Mouse (Mus musculus): Measurements from ENCODE around the gene Zfp106. TPM values are rescaled to one million over a fixed set of nuclear protein-coding genes. Genes with fewer than 3 reads are reported as not detected.

Zfp106 gene
- polyA plus RNA-seq, 1 experiment from 2014 or later = 45.5 TPM

- peaks cover 12% of the 10 kb centered on the region for H3K4me1 ChIP-seq (ENCODE audit: insufficient read depth, low read length)
- 52% methylated on average over 8 of the region's 8 CpGs for WGBS
- ATAC-seq (ENCODE audit: low FRiP score, low TSS enrichment) = peak; percentile 58
Observed at GRCm38 (mm10) chr2:120482506-120483389, 80.9 kb downstream of the Zfp106 start.

DNA sequence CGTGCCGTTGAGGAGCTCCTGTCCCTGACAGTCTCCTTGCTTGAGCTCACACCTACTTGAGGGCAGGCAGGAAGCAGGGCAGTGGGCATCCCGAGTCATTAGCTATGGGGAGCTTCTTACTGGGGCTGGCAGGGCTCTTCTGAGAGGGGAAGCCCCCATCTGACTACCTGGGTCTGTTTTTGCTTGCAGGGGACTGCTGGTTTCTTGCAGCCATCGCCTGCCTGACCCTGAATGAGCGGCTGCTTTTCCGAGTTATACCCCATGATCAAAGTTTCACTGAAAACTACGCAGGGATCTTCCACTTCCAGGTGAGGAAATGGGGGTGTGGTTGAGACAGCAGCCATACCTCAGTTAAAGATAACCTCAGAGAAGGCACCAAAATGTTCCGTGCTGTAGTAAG is 81.7 kb downstream of the Zfp106 start:
- WGBS = 61% methylated on average over 8 of the region's 8 CpGs
- H3K9me3 ChIP-seq (ENCODE audit: low read length) = no peaks in the 10 kb centered on the region
- H3K27ac ChIP-seq (ENCODE audit: low read length) = no peak overlapping the region
- ATAC-seq (ENCODE audit: low FRiP score, low TSS enrichment) = no peak
- H3K4me2 ChIP-seq (replicated peaks; ENCODE audit: low read depth, low read length) = no peak overlapping the region
- no peak overlapping the region for H3K4me3 ChIP-seq (ENCODE audit: low read length)
- H3K27me3 ChIP-seq (ENCODE audit: insufficient read depth, low read length) = no peaks in the 10 kb centered on the region
- no peaks in the 10 kb centered on the region for H3K36me3 ChIP-seq (ENCODE audit: insufficient read depth, low read length)
- H3K4me1 ChIP-seq (ENCODE audit: insufficient read depth, low read length) = peaks cover 12% of the 10 kb centered on the region
- H3K9ac ChIP-seq (replicated peaks; ENCODE audit: low read length) = no peak overlapping the region

More at GRCm38 (mm10) chr2:120482506-120483389, 80.9 kb downstream of the Zfp106 start:
- H3K9ac ChIP-seq (replicated peaks; ENCODE audit: low read length) = no peak overlapping the region
- no peak overlapping the region for H3K4me2 ChIP-seq (replicated peaks; ENCODE audit: low read depth, low read length)
- no peak overlapping the region for H3K4me3 ChIP-seq (ENCODE audit: low read length)
- no peaks in the 10 kb centered on the region for H3K9me3 ChIP-seq (ENCODE audit: low read length)
- H3K27ac ChIP-seq (ENCODE audit: low read length) = 0 out of 2 replicates have a peak overlapping the region, but pooled peaks have one; percentile 3
- H3K36me3 ChIP-seq (ENCODE audit: insufficient read depth, low read length) = no peaks in the 10 kb centered on the region
- H3K27me3 ChIP-seq (ENCODE audit: insufficient read depth, low read length) = no peaks in the 10 kb centered on the region

DNA sequence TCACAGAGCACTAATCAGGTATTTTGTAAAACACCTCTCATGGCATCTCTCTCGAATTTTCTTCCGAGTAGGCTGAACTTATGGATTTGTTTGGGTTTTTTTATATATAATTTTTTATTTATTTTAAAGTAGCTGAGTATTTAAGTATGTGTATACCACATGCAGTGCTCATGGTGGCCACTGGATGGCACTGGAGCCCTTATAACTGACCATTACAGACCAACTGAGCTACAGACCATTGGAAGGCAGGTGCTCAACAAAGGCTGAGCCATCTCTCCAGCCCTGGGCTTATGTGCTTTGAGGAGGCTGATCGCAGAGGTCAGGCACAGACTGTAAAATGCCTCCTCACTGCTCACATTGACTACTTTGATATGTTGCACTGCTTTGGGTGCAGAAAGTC is 85.0 kb downstream of the Zfp106 start:
- ATAC-seq (ENCODE audit: low FRiP score, low TSS enrichment) = peak; percentile 49; the same call in 1 of the 2 replicates
- Histone ChIP-seq H3K9ac (replicated peaks; ENCODE audit: low read length) (no peak overlapping the region), H3K4me3 (ENCODE audit: low read length) (no peak overlapping the region), H3K9me3 (ENCODE audit: low read length) (no peaks in the 10 kb centered on the region), H3K27me3 (ENCODE audit: insufficient read depth, low read length) (no peaks in the 10 kb centered on the region), H3K36me3 (ENCODE audit: insufficient read depth, low read length) (no peaks in the 10 kb centered on the region), H3K4me1 (ENCODE audit: insufficient read depth, low read length) (peaks cover 6% of the 10 kb centered on the region; the same call in 1 of the 2 replicates), H3K4me2 (replicated peaks; ENCODE audit: low read depth, low read length) (no peak overlapping the region), H3K27ac (ENCODE audit: low read length) (no peak overlapping the region)
- WGBS = 52% methylated on average over 3 of the region's 3 CpGs

GRCm38 (mm10) chr2:120476277-120477087 is 87.2 kb downstream of the Zfp106 start:
- H3K4me2 ChIP-seq (replicated peaks; ENCODE audit: low read depth, low read length) = no peak overlapping the region
- H3K27me3 ChIP-seq (ENCODE audit: insufficient read depth, low read length) = no peaks in the 10 kb centered on the region
- H3K27ac ChIP-seq (ENCODE audit: low read length) = no peak overlapping the region
- 81% methylated on average over 13 of the region's 13 CpGs for WGBS
- no peak overlapping the region for H3K4me3 ChIP-seq (ENCODE audit: low read length)
- ATAC-seq (ENCODE audit: low FRiP score, low TSS enrichment) = no peak
- H3K9me3 ChIP-seq (ENCODE audit: low read length) = no peaks in the 10 kb centered on the region
- no peak overlapping the region for H3K9ac ChIP-seq (replicated peaks; ENCODE audit: low read length)
- no peaks in the 10 kb centered on the region for H3K4me1 ChIP-seq (ENCODE audit: insufficient read depth, low read length)
- H3K36me3 ChIP-seq (ENCODE audit: insufficient read depth, low read length) = no peaks in the 10 kb centered on the region

DNA sequence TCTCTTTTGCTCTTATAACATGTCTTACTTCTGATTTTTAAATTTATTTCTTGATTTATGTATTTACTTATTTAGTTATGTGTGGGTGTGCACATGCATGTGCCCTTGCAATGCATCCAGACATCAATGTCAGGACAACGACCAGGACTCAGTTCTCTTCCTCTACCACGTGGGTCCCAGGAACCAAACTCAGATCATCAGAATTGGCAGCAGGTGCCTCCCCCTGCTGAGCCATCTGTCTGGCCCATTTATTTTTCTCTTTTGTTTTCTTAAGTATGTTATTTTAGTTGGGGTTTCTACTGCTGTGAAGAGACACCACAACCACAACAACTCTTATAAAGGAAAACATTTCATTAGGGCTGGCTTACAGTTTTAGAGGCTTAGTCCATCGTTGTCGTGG is 92.8 kb downstream of the Zfp106 start:
- no peak overlapping the region for H3K4me2 ChIP-seq (replicated peaks; ENCODE audit: low read depth, low read length)
- H3K4me1 ChIP-seq (ENCODE audit: insufficient read depth, low read length) = no peaks in the 10 kb centered on the region
- WGBS = 72% methylated on average over 4 of the region's 4 CpGs
- no peak overlapping the region for H3K27ac ChIP-seq (ENCODE audit: low read length)
- H3K27me3 ChIP-seq (ENCODE audit: insufficient read depth, low read length) = no peaks in the 10 kb centered on the region
- no peaks in the 10 kb centered on the region for H3K36me3 ChIP-seq (ENCODE audit: insufficient read depth, low read length)
- H3K4me3 ChIP-seq (ENCODE audit: low read length) = no peak overlapping the region
- H3K9me3 ChIP-seq (ENCODE audit: low read length) = no peaks in the 10 kb centered on the region
- H3K9ac ChIP-seq (replicated peaks; ENCODE audit: low read length) = no peak overlapping the region
- ATAC-seq (ENCODE audit: low FRiP score, low TSS enrichment) = no peak

DNA sequence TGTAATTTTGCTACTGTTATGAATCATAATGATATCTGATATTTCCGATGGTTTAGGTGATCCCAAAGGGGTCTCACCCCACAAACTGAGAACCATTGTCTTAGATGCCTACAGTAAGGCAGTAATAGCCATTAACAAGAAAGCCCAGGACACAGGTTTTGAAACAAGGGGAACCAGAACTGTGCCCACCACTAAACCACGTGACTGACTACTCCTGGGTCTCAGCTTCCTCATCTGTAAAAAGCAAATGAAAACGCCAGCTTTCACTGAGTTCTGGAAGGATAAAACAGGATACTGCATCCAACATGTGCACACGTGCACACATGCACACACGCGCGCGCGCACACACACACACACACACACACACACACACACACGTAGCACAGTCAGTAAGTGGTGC is 93.9 kb downstream of the Zfp106 start:
- Histone ChIP-seq H3K4me2 (replicated peaks; ENCODE audit: low read depth, low read length) (no peak overlapping the region), H3K36me3 (ENCODE audit: insufficient read depth, low read length) (no peaks in the 10 kb centered on the region), H3K27me3 (ENCODE audit: insufficient read depth, low read length) (no peaks in the 10 kb centered on the region), H3K27ac (ENCODE audit: low read length) (no peak overlapping the region), H3K9ac (replicated peaks; ENCODE audit: low read length) (no peak overlapping the region), H3K4me1 (ENCODE audit: insufficient read depth, low read length) (no peaks in the 10 kb centered on the region), H3K4me3 (ENCODE audit: low read length) (no peak overlapping the region), H3K9me3 (ENCODE audit: low read length) (no peaks in the 10 kb centered on the region)
- no peak for ATAC-seq (ENCODE audit: low FRiP score, low TSS enrichment)
- WGBS = 91% methylated on average over 10 of the region's 10 CpGs

DNA sequence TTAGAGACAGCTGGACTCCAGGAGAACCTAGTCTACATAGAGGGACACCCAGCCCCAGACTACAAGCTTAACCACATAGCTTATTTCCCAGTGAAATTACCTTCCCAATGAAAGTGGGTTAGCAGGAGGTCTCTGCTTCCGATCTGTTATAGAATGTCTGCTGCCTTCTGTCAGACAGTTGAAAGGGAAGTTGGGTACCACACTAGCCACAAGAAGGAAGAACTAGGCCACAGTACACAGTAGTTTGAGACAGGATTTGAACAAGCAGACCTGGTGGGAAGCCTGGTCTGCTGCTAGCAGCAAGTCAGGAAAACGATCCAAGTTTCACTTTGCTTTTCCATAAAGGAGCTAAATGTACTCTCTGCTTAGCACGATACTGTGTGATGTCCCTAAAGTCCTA is 94.4 kb downstream of the Zfp106 start:
- H3K36me3 ChIP-seq (ENCODE audit: insufficient read depth, low read length) = no peaks in the 10 kb centered on the region
- no peaks in the 10 kb centered on the region for H3K27me3 ChIP-seq (ENCODE audit: insufficient read depth, low read length)
- no peaks in the 10 kb centered on the region for H3K9me3 ChIP-seq (ENCODE audit: low read length)
- ATAC-seq (ENCODE audit: low FRiP score, low TSS enrichment) = no peak
- H3K27ac ChIP-seq (ENCODE audit: low read length) = no peak overlapping the region
- 86% methylated on average over 3 of the region's 3 CpGs for WGBS
- no peak overlapping the region for H3K4me2 ChIP-seq (replicated peaks; ENCODE audit: low read depth, low read length)
- H3K9ac ChIP-seq (replicated peaks; ENCODE audit: low read length) = no peak overlapping the region
- no peak overlapping the region for H3K4me3 ChIP-seq (ENCODE audit: low read length)
- no peaks in the 10 kb centered on the region for H3K4me1 ChIP-seq (ENCODE audit: insufficient read depth, low read length)

GRCm38 (mm10) chr2:120468011-120468410 is 95.6 kb downstream of the Zfp106 start:
- ATAC-seq (ENCODE audit: low FRiP score, low TSS enrichment) = no peak
- Histone ChIP-seq H3K9ac (replicated peaks; ENCODE audit: low read length) (no peak overlapping the region), H3K4me2 (replicated peaks; ENCODE audit: low read depth, low read length) (no peak overlapping the region), H3K4me1 (ENCODE audit: insufficient read depth, low read length) (no peaks in the 10 kb centered on the region), H3K27ac (ENCODE audit: low read length) (no peak overlapping the region), H3K36me3 (ENCODE audit: insufficient read depth, low read length) (no peaks in the 10 kb centered on the region), H3K9me3 (ENCODE audit: low read length) (no peaks in the 10 kb centered on the region), H3K4me3 (ENCODE audit: low read length) (no peak overlapping the region), H3K27me3 (ENCODE audit: insufficient read depth, low read length) (no peaks in the 10 kb centered on the region)

DNA sequence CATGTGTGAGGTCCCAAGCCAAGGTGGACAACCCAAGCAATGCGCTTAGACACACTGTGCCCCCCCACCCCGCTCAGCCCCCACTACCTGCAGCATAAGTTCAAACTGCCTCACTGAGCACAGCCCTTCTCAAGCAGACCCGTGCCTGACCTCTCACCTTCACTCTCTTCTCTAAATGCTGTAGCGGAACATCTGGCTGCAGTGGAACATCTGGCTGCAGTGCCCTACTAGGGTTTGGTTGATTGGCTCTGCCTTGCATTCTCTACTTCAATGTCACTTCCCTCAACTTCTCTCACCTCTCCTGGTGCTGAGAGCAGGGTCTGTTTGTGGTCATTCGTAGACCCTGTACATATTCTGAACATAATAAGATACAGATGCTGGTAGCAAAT is 98.3 kb downstream of the Zfp106 start:
- H3K4me2 ChIP-seq (replicated peaks; ENCODE audit: low read depth, low read length) = no peak overlapping the region
- no peaks in the 10 kb centered on the region for H3K9me3 ChIP-seq (ENCODE audit: low read length)
- H3K4me3 ChIP-seq (ENCODE audit: low read length) = no peak overlapping the region
- no peak overlapping the region for H3K27ac ChIP-seq (ENCODE audit: low read length)
- no peak overlapping the region for H3K9ac ChIP-seq (replicated peaks; ENCODE audit: low read length)
- ATAC-seq (ENCODE audit: low FRiP score, low TSS enrichment) = no peak
- H3K27me3 ChIP-seq (ENCODE audit: insufficient read depth, low read length) = no peaks in the 10 kb centered on the region
- H3K36me3 ChIP-seq (ENCODE audit: insufficient read depth, low read length) = no peaks in the 10 kb centered on the region
- 73% methylated on average over 5 of the region's 5 CpGs for WGBS
- no peaks in the 10 kb centered on the region for H3K4me1 ChIP-seq (ENCODE audit: insufficient read depth, low read length)

Data from kidney, embryonic 16.5 days (tissue).